Mouse (Mus musculus): ENCODE results near the gene Ercc6l. TPM values are rescaled to one million over a fixed set of nuclear protein-coding genes. Genes with fewer than 3 reads are reported as not detected.

Gene Ercc6l
- total RNA-seq (2021), result 2.6 TPM in 2 replicates
- long read RNA-seq, experiment 1, full-length matches to known transcripts, result 2 of 2 reads
- long read RNA-seq, experiment 1, partial matches to known transcripts, result 0 of 2 reads
- long read RNA-seq, experiment 1, other reads (novel, unspliced or antisense), result 0 of 2 reads
- long read RNA-seq, experiment 2, full-length matches to known transcripts, result 1 of 1 reads
- long read RNA-seq, experiment 2, partial matches to known transcripts, result 0 of 1 reads
- long read RNA-seq, experiment 2, other reads (novel, unspliced or antisense), result 0 of 1 reads

DNA sequence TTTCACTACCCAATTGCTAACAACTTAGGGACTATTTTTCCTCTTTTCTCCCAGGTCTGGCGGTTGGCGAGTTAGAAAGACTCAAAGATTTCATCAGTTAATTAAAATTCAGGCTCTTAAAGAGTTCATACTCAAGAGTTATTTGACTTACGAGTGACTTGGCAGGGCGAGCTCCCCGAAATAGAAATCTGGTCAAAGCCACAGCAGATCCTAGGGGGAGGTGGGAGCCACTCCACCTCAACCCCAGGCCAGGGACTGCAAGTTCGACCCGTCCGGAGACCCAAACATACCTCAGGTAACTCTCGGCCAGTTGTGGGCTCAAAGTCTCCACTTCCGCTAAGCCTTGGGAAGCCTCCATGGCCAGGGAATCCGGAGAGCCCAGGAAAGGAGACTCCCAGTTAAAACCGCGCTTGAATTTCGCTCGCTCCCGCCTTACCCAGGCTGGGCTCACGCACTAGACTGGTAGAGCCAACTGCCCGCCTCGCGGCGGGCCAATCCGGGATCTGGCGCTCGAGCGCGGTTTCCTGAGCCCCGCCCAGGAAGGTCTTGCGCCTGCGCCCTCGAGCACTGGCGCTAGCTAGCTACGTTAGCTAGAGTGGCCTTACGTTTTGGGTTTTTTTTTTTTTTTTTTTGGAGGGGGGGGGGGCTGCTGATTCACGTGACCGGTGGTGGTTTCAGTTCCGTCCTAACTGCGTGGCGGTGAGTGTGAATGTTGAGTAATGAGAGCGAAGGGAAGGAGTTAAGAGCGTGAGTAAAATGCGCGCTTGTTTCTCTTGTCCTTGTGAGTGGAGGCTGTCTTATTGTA lies at the start of gene Ercc6l:
Gene Ercc6l, minus strand, starts transcription at position 474 of the 805 bp plus-strand sequence.
- peak; percentile 96 for DNase-seq

DNA sequence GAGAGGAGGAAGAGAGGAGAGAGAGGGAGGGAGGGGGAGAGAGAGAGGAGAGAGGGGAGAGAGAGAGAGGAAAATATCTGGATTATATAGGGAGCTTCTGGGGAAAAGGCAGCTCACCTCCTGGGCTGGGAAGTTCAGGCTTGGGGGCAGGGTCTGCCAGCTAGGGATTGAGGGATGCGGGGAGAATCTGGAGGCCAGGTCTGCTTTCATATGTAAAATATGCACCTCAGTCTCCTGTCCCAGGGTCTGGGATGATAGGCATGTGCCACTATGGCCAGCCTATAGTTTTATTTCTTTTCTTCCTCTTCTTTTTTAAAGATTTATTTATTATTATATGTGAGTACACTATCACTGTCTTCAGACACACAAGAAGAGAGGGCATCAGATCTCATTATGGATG lies 33.9 kb upstream of the Ercc6l start:
- DNase-seq, result no peak

DNA sequence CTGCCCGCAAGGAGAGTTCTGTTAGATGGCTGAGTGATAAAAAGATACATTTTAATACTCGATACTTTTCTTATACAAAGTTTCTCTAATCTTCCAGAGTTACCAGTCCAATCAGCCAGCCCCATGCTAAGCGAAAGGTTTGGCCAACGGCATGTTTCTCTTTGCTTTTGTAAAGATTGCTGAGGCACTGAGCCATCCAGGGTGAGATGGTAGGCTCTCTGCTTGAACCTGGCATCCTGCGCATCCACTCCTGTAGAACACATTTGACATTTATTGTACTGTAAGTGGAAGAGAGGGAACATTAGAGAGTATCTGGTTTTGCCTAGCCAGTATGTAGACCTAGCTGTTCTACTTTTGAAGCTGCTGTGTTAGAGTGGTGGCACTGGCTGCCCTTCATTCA lies 32.7 kb upstream of the Ercc6l start:
- DNase-seq, result no peak

DNA sequence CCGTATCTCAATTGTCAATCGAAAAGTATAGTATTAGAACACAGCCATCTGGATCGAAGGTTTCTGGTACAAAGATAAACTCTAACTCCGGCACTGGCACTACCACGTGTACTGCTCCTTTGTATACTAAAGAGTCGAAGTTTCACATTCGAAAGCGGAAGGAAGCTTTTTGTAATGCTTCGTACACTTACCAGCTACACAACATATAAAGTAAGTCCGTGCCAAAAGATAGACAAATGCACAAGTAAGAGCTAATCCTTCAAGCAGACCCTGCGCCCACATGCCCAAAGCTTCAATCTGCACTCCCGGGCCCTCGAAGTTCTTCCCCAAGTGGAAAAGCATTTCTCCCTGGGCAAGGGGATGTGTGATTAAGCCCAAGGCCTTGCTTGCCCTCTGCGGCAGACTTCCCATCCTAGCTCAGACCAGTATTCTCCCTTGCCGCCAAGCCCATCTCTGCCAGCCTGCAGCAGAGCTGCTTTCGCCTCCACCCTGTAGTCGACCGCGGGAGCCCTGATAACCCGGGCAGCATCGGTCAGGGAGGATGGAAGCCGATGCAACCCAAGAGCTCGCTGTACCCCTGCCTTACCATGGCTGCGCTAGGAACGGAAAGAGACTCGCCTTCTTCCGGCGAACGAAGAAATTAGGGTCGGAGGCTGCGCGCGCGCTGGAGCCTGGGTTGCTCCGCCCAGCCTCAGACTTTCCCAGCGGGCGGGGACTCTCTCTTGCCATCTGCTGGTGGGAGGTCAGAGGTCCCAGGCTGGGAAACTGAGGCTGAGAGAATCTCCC lies 32.0 kb upstream of the Ercc6l start, which contains the start of gene Rps4x:
Gene Rps4x, minus strand, starts transcription at position 683 of the 786 bp plus-strand sequence.
- peak; percentile 89 for DNase-seq

DNA sequence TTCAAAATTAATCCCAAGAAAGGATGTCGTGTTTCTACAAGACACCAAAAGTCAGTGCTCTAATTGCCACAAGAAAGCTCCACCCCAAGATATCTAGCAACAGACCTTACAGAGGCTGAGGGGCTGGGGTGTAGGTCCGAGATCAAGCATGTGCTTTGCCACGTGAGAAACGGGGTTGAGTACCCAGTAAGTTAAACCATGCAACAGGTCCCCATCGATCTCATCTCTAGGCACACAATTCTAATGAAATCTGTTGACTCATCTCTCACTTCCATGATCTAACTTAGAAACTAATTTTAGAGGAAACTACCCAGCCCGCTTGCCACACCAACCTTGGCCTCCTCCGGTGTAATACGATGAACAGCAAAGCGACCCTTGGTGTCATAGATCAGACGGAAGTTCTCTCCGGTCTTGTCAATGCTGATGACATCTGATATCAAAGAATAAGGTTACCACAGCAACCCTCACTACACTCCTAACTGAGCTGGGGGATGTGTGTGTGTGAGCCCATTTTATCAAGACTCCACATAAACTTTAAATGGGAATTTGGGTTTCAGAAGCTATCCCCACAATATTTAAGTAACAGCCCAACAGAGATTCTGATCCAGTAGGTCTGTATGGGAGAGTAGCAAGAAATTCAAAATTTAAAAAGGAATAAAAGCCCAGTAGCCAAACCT lies 30.3 kb upstream of the Ercc6l start:
- no peak for DNase-seq

DNA sequence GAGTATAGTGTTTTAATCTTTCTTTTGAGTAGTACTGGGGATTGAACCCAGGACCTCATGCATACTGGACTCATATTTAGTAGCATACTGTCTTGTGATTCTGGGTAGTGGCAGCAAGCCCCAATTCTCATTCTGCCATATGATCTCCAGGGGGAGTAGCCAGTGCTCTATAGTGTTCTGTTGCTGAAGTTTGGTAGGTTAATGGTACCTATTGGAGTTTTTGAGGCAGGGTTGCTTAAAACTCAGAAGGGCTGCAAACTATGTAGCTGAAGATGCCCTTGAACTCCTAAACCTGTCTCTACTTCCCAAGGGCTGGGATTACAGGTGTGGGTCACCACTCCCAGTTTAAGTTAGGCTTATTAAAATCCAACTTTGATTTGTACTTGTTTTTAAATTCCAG lies 25.7 kb upstream of the Ercc6l start:
- no peak for DNase-seq

DNA sequence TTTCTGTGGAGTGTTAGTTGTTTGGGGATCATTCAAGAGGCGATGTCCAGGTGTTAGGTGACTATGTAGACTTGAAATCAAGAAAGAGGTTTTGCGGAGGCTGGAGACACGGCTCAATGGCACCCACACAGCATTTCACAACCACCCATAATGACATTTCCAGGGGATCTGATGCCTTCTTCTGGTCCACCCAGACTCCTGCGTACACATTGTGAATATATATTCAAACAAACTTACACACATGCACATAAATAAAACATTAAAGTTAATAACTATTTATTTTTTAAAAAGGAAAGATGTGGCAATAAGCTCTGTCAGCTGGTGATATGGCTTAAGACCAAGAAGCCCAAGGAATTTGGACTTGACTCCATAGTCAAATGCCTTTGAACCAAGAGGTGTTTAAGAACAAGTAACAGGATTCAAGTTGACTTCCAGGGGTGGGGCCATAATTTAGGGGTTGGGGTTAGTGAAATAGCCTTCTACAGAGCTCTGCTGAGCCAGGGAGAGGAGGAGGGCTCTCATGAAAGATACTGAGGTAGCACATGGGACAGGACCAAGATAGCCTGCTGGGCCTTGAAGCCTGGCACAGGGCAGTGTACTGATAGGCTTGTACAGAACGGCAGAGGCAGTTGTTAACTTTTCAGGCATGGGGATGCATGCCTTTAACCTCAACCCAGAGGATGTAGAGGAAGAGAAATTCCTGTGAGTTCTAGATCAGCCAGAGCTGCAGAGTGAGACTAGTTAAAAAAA lies 18.8 kb upstream of the Ercc6l start:
- DNase-seq, result no peak

DNA sequence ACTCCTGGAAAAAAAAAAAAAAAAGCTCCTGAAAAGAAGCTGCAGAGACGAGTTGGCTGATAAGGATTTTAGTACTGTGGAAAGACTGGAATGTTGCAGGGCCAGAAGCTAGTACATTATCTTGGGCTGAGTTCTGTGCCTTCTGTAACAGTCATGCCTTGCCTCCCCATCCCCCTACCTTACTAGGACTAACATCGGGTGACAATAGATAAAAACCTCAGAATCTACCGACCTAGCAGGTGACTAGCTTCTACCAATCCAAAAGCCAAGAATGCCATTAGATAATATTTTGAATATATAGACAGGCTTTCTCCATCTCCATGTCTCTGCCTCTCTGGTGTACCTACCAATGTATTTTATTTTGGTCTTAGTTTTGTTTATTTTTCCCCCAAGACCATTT lies 14.0 kb upstream of the Ercc6l start:
- DNase-seq, result no peak

DNA sequence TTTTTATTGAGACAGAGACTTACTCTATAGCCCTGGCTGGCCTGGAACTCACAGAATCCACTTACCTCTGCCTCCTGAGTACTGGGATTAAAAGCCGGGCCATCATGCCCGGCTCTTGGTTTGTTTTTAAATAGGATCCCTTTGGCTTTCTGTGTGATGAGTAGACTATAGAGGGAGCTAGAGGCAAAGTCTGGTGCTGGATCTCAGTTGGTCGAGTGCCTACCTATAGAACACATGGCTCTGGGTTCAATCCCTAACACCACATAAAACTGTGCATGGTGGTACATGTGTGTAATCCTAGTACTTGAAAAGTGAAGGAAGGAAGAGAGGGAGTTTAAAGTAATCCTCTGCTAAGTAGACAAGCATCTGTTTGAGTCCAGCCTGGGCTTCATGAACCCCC lies 13.2 kb upstream of the Ercc6l start:
- DNase-seq, result no peak

DNA sequence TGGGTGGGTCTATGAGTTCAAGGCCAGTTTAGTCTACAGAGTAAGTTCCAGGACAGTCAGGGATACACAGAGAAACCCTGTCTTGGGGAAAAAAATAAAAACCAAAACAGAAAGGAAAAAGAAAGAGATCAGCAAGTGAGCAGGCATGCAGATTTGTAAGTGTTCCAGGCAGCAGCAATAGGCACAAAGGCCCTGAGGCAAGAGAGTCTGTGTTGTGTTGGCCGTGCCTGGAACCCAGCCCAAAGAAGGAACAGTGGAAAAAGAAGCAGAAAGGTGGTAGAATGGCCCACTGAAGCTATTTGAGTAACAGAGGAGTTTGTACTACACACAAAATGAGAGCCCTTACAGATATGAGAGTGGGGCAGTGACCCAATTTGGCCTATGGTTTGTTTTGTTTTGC lies 12.8 kb upstream of the Ercc6l start:
- DNase-seq, result no peak

DNA sequence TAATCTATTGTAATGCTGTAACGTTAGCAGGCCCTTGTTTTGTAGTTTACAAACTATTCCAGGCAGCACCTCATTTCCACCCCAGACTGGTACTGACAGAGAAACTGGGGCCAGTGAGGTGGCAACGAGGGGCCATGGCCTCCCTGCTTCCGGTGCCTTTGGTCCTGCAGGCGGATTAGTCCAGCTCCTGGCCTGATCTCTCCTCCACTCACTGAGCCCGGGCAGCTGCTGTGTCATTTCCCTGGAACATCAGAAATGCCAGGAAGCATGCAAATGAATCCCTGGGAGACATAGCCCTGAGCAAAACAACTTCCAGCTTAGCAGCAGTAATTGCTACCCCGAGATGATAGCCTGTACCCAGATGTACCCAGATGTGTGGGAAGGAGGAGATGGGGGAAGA lies 10.1 kb upstream of the Ercc6l start:
- no peak for DNase-seq

DNA sequence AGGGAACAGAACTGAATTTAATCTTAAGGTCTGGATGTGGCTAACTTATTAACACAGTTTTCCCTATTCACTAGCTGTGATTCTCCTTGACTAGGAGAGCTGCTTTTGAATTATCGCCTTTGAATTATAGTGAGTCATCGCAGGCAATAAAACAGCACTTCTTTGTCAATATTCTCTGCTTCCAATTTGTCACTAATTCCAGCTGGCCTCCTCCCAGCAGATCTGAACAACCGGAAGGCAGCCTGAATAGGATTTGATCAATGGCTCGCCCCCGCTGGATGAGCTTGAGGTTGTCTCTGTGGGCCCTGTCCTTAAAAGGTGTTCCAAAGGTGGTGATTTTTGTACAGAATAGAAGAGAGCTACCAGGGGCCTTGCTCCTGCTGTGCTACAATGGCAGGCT lies 9.6 kb upstream of the Ercc6l start:
- DNase-seq, result no peak

DNA sequence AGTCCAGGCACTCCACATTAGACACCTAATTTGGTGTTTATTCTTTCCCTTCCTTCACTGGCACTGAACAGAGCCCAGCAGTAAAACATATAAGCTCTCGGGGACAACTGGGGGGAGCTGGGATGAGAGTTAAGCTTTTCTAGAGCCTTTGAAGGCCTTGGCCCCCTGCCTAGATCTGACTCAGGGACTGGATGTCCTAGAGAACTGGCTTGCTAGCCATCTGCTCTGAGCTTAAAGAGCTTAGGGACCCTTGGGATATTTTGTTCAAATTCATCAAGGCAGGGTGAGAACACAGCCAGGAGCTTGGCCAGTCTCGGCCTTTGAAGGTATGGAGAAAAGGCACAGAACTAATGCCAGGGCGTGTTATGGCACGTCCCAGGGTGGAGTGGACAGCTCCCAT lies 6.6 kb upstream of the Ercc6l start:
- peak; percentile 71 for DNase-seq

DNA sequence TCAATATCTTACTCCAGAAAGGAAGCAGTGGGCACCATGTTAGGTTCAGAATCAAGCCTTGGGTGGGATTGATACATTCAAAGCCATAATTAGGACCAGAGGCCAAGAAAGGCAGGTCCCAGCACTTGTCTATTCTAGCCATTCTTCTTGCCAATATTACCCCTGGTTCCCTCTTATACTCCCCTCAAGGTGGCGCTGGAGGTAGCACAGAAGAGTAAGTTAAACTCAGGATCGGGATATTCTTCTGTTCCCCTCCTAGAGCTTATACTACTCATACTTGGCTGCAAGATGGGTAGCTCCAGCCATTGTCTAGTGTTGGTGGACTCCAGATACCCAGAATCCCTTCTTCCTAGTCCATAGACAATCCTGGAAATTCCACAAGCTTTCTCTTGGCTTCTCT lies 6.2 kb upstream of the Ercc6l start:
- no peak for DNase-seq

DNA sequence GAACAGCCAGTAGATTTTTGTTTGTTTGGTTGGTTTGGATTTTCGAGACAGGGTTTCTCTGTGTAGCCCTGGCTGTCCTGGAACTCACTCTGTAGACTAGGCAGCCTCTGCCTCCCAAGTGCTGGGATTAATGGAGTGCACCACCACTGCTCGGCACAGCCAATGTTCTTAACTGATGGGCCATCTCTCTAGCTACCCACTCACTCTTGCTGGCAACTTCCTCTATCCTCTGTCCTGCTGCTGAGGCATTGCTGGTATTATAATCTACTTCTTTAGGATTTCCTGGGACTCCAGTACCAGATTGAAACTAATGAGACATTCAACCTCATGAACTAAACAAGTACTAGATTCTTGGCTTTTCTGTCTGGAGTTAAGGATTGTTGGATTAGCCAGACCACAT lies 3.6 kb upstream of the Ercc6l start:
- DNase-seq, result no peak

DNA sequence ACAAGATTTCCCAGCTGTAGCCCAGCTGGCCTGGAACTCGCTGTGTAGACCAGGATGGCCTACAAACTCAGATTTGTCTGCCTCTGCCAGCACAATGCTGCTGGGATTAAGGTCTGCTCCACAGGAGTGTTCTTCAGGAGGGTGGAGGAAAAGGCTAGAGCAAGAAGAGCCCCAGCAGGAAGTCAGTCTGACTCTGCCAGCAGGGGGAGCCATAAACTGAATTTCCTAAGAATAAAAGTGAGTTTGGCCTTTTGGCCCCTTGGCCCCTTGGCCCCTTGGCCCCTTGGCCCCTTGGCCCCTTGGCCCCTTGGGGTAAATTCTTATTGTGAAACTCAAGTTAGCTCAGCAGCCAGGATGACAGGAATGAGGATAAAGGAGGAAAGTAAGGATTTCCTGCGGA lies 2.9 kb upstream of the Ercc6l start:
- DNase-seq, result peak; percentile 53

DNA sequence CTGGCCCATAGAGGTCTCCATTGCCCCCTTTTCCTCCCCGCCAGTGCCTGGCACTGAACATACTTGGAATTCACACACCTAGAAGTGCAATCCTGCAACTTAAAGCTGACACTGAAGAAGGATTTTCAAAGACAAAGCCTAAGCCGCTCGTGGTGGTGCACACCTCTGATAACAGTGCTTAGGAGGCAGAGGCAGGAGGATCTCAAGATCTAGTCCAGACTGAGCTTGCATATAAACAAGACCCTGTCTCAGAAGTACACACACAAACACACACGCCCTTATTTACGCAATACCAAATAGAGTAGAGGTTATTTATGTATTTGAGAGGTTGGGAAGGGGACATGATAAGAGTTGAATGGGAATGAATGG lies 516 bp upstream of the Ercc6l start:
- no peak for DNase-seq

DNA sequence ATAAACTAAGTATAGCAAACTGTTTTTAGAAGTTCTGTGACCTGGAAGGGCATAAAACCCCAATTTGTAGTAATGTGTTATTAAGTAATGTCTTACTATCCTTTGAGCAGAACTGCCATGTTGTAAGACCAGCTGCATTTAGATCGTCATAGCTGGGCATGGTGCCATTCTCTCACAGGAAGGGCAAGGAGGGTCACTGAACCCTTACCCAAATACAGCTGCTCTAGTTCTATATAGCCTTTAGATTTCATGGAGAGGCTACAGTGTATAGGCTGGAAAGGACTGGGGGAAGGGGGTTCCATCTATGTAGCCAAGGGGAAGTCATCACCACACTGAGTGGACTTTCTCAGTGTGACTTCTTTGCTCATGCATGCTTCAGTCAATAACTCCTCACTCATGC lies 15.7 kb downstream of the Ercc6l start:
- no peak for DNase-seq

DNA sequence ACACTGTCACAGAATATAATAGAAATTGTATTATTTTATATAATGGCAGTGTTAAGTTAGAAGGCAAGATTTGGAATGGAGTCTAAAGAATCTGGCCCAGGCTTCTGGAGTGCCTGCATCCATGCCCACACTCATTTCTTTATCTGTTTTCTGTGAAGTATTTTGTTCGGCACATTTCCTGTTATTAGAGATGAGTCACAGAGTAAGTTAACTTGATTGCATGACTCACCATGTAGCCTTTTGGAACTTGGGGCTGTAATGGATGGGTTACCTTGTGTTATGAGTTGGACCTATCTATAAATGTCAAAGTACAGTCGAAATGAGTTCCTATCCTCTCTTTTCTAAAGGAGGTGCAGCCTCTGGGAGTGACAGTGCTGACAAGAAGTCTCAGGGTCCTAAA lies 35.6 kb downstream of the Ercc6l start:
- no peak for DNase-seq

DNA sequence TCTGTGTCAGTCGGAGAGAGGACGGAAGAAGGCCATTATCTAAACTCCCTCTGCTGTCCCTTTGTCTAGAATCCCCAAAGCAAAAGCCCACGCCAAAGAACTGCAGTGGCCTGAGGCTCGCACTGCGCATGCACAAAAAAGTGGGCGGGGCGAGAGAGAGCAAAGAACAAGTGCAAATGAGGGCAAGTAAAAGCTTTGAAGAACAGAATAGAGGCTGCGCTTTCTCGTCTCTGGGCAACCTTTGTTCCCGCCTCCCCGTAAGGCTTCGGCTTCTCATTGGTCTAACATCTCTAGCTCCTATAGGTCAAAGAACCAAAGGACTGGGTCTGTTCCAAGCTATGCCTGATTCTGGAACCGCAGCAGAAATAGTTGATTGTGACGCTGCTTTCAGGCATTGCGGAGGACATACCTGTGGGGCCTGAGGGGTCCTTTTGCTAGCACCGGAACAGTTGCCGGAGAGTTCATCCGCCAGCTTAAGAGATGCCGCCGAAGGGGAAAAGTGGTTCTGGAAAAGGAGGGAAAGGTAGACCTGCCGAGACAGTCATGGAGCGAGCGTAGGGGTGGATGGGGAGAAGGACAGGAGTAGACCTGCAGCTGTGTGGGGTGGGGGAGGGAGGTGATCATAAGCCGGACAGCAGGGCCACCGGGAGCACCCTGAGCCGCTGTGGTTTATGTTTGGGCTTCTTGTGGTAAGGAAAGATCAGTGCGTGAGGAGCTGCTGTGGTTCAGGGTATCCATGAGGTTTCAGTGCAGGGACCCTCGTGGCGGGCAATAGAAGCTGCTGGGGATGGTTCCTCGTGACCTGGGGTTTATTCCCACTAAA lies 37.6 kb downstream of the Ercc6l start, which contains the start of gene Pin4:
Gene Pin4, plus strand, starts transcription at position 406 of the 823 bp plus-strand sequence.
- peak; percentile 95 for DNase-seq

DNA sequence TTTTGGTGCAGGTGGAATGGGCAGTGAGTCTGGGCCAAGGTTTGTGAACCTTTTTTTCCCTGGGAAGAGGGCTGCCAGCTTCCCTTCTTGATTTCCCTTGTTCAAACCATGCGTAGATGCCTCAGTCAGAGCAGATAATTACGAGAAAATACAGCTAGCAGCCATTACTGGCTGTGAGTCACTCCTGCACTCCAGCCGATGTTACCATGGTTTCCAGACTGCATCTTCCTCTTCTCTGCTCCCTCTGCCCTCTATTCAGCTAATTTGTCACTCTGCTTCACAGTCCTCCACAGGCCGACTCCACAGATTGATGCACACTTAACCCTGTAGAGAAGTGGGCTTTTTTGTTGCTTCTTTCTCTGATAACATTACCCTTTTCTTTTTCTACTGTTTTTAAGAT lies 41.2 kb downstream of the Ercc6l start:
- no peak for DNase-seq

Data from adrenal gland, postnatal 14 days (tissue).